Mouse (Mus musculus) heart, embryonic 15.5 days (tissue): ENCODE data around the gene Zfp319. TPM values are rescaled to one million over a fixed set of nuclear protein-coding genes. Genes with fewer than 3 reads are reported as not detected.

Source experiments
- ATAC-seq: fragments of 200-750 bp; cut with Nextera tagmentation; replicated peaks from 2 replicates; pipeline ENCODE4 v1.8.0; 2017; ENCODE audit warnings: low read depth, moderate TSS enrichment; ENCODE audit not compliant: insufficient number of reproducible peaks, insufficient read depth, low FRiP score
- H3K27ac ChIP-seq: fragments of 300-500 bp; sonication (generic); 2 replicates; pipeline ENCODE4 v1.5.1; 2015; ENCODE audit warnings: mild to moderate bottlenecking, inconsistent platforms
- H3K27me3 ChIP-seq: fragments of 300-500 bp; sonication (generic); 2 replicates; pipeline ENCODE4 v1.6.1; 2015; ENCODE audit warnings: inconsistent platforms
- H3K36me3 ChIP-seq: fragments of 300-500 bp; sonication (generic); 2 replicates; pipeline ENCODE4 v1.6.1; 2015; ENCODE audit warnings: mild to moderate bottlenecking, inconsistent platforms
- H3K4me1 ChIP-seq: fragments of 300-500 bp; sonication (generic); replicated peaks from 2 replicates; pipeline ENCODE4 v1.6.1; 2015; ENCODE audit warnings: inconsistent platforms
- H3K4me2 ChIP-seq: fragments of 300-500 bp; sonication (generic); 2 replicates; pipeline ENCODE4 v1.6.1; 2015; ENCODE audit warnings: inconsistent platforms, mild to moderate bottlenecking, moderate library complexity
- H3K4me3 ChIP-seq: fragments of 300-500 bp; sonication (generic); 2 replicates; pipeline ENCODE4 v1.5.1; 2015; ENCODE audit warnings: mild to moderate bottlenecking, inconsistent platforms
- H3K9ac ChIP-seq: fragments of 300-500 bp; sonication (generic); 2 replicates; pipeline ENCODE4 v1.6.1; 2015; ENCODE audit warnings: mild to moderate bottlenecking, inconsistent platforms
- H3K9me3 ChIP-seq: fragments of 300-500 bp; sonication (generic); replicated peaks from 2 replicates; pipeline ENCODE4 v1.6.1; 2016; ENCODE audit warnings: inconsistent platforms
- WGBS: fragments of 180-500 bp; shearing (Covaris S2); methylation state at CpG from one replicate; pipeline ENCODE4 v1.1.7; 2015; ENCODE audit warnings: mixed read lengths; 5-methylcytosine and 5-hydroxymethylcytosine counted together
- polyA plus RNA-seq: library from polyadenylated mRNA; unstranded; fragments of >200 nt; fragmentation: Nextera tagmentation; extraction: Ambion mirVana; gene quantifications from 2 replicates; pipeline ENCODE4 v1.2.1, GENCODE M21; 2015

The Zfp319 gene
- polyA plus RNA-seq, 1 experiment from 2014 or later: 4.9 TPM

GRCm38 (mm10) chr8:95305526-95305925 is 26.2 kb downstream of the Zfp319 start:
- 60% methylated on average over 4 of the region's 4 CpGs for WGBS
- H3K9me3 ChIP-seq: no peaks in the 10 kb centered on the region
- no peak for ATAC-seq
- no peaks in the 10 kb centered on the region for H3K27me3 ChIP-seq
- H3K36me3 ChIP-seq: no peaks in the 10 kb centered on the region
- H3K4me1 ChIP-seq: peaks cover 10% of the 10 kb centered on the region
- H3K4me2 ChIP-seq: no peak overlapping the region
- no peak overlapping the region for H3K9ac ChIP-seq
- no peak overlapping the region for H3K27ac ChIP-seq
- no peak overlapping the region for H3K4me3 ChIP-seq

DNA sequence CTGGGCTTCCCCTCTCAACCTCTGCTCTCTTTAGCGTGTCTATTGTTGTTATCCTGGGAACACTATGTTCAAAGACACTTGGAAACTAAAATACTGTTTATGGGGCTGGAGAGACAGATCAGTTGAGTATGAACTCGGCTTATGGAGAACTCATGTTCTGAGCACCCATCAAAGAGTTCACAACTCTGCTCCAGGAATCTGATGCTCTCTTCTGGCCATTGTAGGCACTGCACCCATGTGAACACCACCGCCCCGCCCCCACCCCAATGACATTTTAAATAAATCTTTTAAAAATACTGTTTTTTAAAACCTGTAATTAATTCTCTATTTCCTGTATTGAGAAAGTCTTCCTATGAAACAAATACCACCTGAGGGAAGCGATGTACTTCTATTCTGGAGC is 29.3 kb downstream of the Zfp319 start:
- Histone ChIP-seq H3K4me2 (no peak overlapping the region), H3K4me1 (0 out of 2 replicates have a peak, but pooled peaks cover 5% of the 10 kb centered on the region), H3K36me3 (no peaks in the 10 kb centered on the region), H3K9me3 (no peaks in the 10 kb centered on the region), H3K27ac (no peak overlapping the region), H3K9ac (no peak overlapping the region), H3K4me3 (no peak overlapping the region), H3K27me3 (no peaks in the 10 kb centered on the region)
- WGBS: 14% methylated on average over 5 of the region's 5 CpGs
- no peak for ATAC-seq

DNA sequence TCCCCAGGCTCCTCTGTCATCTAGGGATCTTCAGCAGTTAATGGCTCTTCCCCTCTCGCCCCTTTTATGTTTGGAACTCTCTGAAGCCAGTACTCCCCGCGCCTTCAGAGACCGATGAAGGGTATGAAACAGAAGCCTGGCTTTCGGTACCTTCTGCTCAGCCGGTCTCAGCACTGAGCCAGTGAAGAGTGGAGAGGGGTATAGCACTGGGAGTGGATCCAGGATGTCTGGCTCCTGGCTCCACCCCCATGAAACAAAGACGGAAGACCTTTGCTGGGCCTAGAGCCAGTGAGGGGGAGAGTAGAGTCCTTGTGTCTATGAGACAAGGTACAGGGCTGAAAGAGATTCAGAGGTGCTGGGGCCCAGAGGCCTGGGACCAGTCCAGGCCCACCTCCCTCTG is 37.9 kb downstream of the Zfp319 start:
- peak overlapping the region; percentile 54 for H3K4me2 ChIP-seq
- peak; percentile 74; the same call in 1 of the 2 replicates for ATAC-seq
- H3K9ac ChIP-seq: no peak overlapping the region
- no peaks in the 10 kb centered on the region for H3K27me3 ChIP-seq
- no peaks in the 10 kb centered on the region for H3K36me3 ChIP-seq
- no peaks in the 10 kb centered on the region for H3K9me3 ChIP-seq
- H3K4me3 ChIP-seq: peak overlapping the region; percentile 30
- H3K27ac ChIP-seq: peak overlapping the region; percentile 82
- WGBS: 48% methylated on average over 7 of the region's 7 CpGs
- H3K4me1 ChIP-seq: peaks cover 13% of the 10 kb centered on the region; the same call in 1 of the 2 replicates

DNA sequence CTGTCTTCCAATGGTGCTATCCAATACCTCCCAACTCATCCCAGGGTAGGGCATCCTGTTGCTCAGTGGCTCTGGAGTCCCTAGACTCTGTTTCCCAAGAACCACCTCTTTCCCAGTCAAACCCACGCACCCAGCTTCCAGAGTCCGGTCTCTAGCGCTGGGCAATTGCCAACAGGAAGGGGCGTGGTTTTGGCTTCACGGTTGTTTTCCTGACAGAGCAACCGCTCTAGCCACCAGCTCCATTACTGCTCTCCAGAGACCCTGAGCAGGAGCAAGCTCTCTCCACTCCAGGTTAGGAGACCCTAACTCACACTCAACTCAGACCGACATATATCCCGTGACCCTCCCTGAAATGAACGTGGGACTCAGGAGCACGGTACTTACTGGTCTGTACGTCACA is 38.6 kb downstream of the Zfp319 start:
- 61% methylated on average over 11 of the region's 11 CpGs for WGBS
- H3K27me3 ChIP-seq: no peaks in the 10 kb centered on the region
- no peaks in the 10 kb centered on the region for H3K36me3 ChIP-seq
- H3K4me2 ChIP-seq: peak overlapping the region; percentile 54
- ATAC-seq: 0 out of 2 replicates have a peak, but pooled peaks have one; percentile 44
- H3K9me3 ChIP-seq: no peaks in the 10 kb centered on the region
- peaks cover 13% of the 10 kb centered on the region; the same call in 1 of the 2 replicates for H3K4me1 ChIP-seq
- H3K4me3 ChIP-seq: peak overlapping the region; percentile 30; the same call in 1 of the 2 replicates
- peak overlapping the region; percentile 82 for H3K27ac ChIP-seq
- H3K9ac ChIP-seq: no peak overlapping the region

- Histone ChIP-seq H3K27me3 (no peaks in the 10 kb centered on the region), H3K36me3 (no peaks in the 10 kb centered on the region), H3K4me1 (peaks cover 12% of the 10 kb centered on the region; the same call in 1 of the 2 replicates), H3K4me2 (no peak overlapping the region), H3K27ac (no peak overlapping the region), H3K9me3 (no peaks in the 10 kb centered on the region), H3K4me3 (no peak overlapping the region), H3K9ac (no peak overlapping the region)
- 53% methylated on average over 6 of the region's 6 CpGs for WGBS
- no peak for ATAC-seq
Observed at GRCm38 (mm10) chr8:95289066-95289650, 42.6 kb downstream of the Zfp319 start.

GRCm38 (mm10) chr8:95281493-95281892 is 50.3 kb downstream of the Zfp319 start:
- Histone ChIP-seq H3K9me3 (no peaks in the 10 kb centered on the region), H3K27ac (no peak overlapping the region), H3K36me3 (no peaks in the 10 kb centered on the region), H3K4me1 (no peaks in the 10 kb centered on the region), H3K4me3 (no peak overlapping the region), H3K27me3 (no peaks in the 10 kb centered on the region), H3K4me2 (no peak overlapping the region), H3K9ac (no peak overlapping the region)
- whole genome bisulfite sequencing: 63% methylated on average over 5 of the region's 5 CpGs
- ATAC-seq: peak; percentile 39; the same call in 1 of the 2 replicates

Other genes with a start within 250 kb of the Zfp319 start
- gene Kifc3, start 129.1 kb downstream of the Zfp319 start, polyA plus RNA-seq: 15.7 and 19.3 TPM in 2 replicates
- gene Cngb1, start 25.4 kb downstream of the Zfp319 start, polyA plus RNA-seq: 0.49 and 1.1 TPM in 2 replicates
- gene Tepp, start 21.4 kb downstream of the Zfp319 start, polyA plus RNA-seq: 0.29 TPM in 1 of 2 replicates, not detected in the other
- 26.7 and 32.0 TPM in 2 replicates for gene Usb1, start 334 bp upstream of the Zfp319 start, polyA plus RNA-seq
- gene Mmp15, start 20.3 kb upstream of the Zfp319 start, polyA plus RNA-seq: 35.2 and 42.8 TPM in 2 replicates
- 146 and 147 TPM in 2 replicates for gene Cfap20, start 102.9 kb upstream of the Zfp319 start, polyA plus RNA-seq
- 4.8 and 6.4 TPM in 2 replicates for gene Csnk2a2, start 158.1 kb upstream of the Zfp319 start, polyA plus RNA-seq
- gene Ccdc113, start 202.1 kb upstream of the Zfp319 start, polyA plus RNA-seq: 2.4 and 2.9 TPM in 2 replicates
- not detected in 2 replicates for gene Prss54, start 244.4 kb upstream of the Zfp319 start, polyA plus RNA-seq